Comparison of ENCODE assay signal across 8 mouse cellular contexts in the genomic region with DNA sequence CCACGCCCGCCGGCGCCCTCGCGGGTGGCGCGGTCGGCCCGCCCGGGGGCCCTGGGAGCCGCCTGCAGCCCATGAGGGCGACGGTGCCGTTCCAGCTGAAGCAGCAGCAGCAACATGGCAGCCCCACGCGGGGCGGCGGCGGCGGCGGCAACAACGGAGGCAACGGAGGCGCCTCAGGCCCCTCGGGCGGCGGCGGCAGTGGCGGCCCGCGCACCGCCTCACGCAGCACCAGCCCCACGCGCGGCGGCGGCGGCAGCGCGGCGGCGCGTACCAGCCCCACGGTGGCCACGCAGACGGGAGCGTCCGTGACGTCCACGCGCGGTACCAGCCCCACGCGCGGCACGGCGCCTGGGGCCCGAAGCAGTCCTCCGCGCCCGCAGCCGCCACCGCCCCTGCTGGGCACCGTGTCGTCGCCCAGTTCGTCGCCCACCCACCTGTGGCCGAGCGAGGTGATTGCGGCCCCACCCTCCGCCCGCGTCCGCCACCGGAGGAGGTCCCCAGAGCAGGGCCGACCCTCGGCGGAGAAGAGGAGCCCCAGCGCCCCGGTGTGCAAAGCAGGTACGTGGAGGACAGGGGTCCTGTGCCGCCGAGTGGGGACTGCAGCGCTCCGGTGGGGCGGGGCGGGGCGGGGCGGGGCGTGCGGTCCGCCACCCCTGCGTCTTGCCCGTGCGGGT. TPM values are rescaled to one million over a fixed set of nuclear protein-coding genes. Genes with fewer than 3 reads are reported as not detected.
A peak's percentile ranks its signal among the peaks of the same experiment; 100 is the strongest.
DNase-seq lines count a peak whose midpoint lies in the region; ATAC-seq lines count a peak whose summit lies in the region.

No protein-coding gene starts in this region.

- H3K9ac ChIP-seq in embryonic facial prominence, embryonic 15.5 days = peak overlapping the region; percentile 92
- H3K9ac ChIP-seq in liver, embryonic 13.5 days = peak overlapping the region; percentile 94
- H3K9ac ChIP-seq in neural tube, embryonic 13.5 days = peak overlapping the region; percentile 99

- peak overlapping the region; percentile 91 for H3K27ac ChIP-seq in embryonic facial prominence, embryonic 15.5 days (replicated peaks)
- peak overlapping the region; percentile 98 for H3K27ac ChIP-seq in heart, embryonic 10.5 days
- peak overlapping the region; percentile 91 for H3K27ac ChIP-seq in liver, embryonic 13.5 days
- H3K27ac ChIP-seq in neural tube, embryonic 13.5 days (replicated peaks) = peak overlapping the region; percentile 99

- no peaks in the 10 kb centered on the region for H3K27me3 ChIP-seq in embryonic facial prominence, embryonic 15.5 days
- H3K27me3 ChIP-seq in heart, embryonic 10.5 days (ENCODE audit: insufficient read depth, poor library complexity, severe bottlenecking) = no peaks in the 10 kb centered on the region
- H3K27me3 ChIP-seq in liver, embryonic 13.5 days = no peaks in the 10 kb centered on the region
- H3K27me3 ChIP-seq in neural tube, embryonic 13.5 days = no peaks in the 10 kb centered on the region

- H3K4me3 ChIP-seq in embryonic facial prominence, embryonic 15.5 days (replicated peaks) = peak overlapping the region; percentile 97
- peak overlapping the region; percentile 99 for H3K4me3 ChIP-seq in heart, embryonic 10.5 days
- peak overlapping the region; percentile 96 for H3K4me3 ChIP-seq in liver, embryonic 13.5 days (replicated peaks)
- H3K4me3 ChIP-seq in neural tube, embryonic 13.5 days = peak overlapping the region; percentile 96

- H3K4me2 ChIP-seq in embryonic facial prominence, embryonic 15.5 days (replicated peaks) = peak overlapping the region; percentile 64
- peak overlapping the region; percentile 97 for H3K4me2 ChIP-seq in liver, embryonic 13.5 days
- H3K4me2 ChIP-seq in neural tube, embryonic 13.5 days = peak overlapping the region; percentile 74

- no peaks in the 10 kb centered on the region for H3K36me3 ChIP-seq in embryonic facial prominence, embryonic 15.5 days
- H3K36me3 ChIP-seq in heart, embryonic 10.5 days = no peaks in the 10 kb centered on the region
- H3K36me3 ChIP-seq in liver, embryonic 13.5 days = no peaks in the 10 kb centered on the region
- H3K36me3 ChIP-seq in neural tube, embryonic 13.5 days = no peaks in the 10 kb centered on the region

- H3K4me1 ChIP-seq in embryonic facial prominence, embryonic 15.5 days = peaks cover 25% of the 10 kb centered on the region
- H3K4me1 ChIP-seq in heart, embryonic 10.5 days = peaks cover 26% of the 10 kb centered on the region
- H3K4me1 ChIP-seq in liver, embryonic 13.5 days (replicated peaks) = peaks cover 49% of the 10 kb centered on the region
- H3K4me1 ChIP-seq in neural tube, embryonic 13.5 days (replicated peaks) = peaks cover 34% of the 10 kb centered on the region

- H3K9me3 ChIP-seq in embryonic facial prominence, embryonic 15.5 days (replicated peaks) = no peaks in the 10 kb centered on the region
- H3K9me3 ChIP-seq in heart, embryonic 10.5 days = no peaks in the 10 kb centered on the region
- no peaks in the 10 kb centered on the region for H3K9me3 ChIP-seq in liver, embryonic 13.5 days (replicated peaks)
- H3K9me3 ChIP-seq in neural tube, embryonic 13.5 days = no peaks in the 10 kb centered on the region; the same call in 1 of the 2 replicates

- ATAC-seq in embryonic facial prominence, embryonic 15.5 days (ENCODE audit: insufficient number of reproducible peaks, low FRiP score, low TSS enrichment, low read depth) = peak; percentile 54
- ATAC-seq in liver, embryonic 13.5 days (ENCODE audit: low read depth) = peak; percentile 49
- ATAC-seq in neural tube, embryonic 13.5 days (ENCODE audit: low read depth) = peak; percentile 66

- peak; percentile 75 for DNase-seq in CD4-positive, CD25-positive, alpha-beta regulatory T cell, adult 2 months (ENCODE audit: low read depth, low spot score)
- DNase-seq in adrenal gland, postnatal 36 days = peak; percentile 48 to 62
- peak; percentile 77 for DNase-seq in heart, embryonic 10.5 days (ENCODE audit: low spot score)
- DNase-seq in kidney, postnatal 14 days = peak; percentile 58
- peak; percentile 43 for DNase-seq in liver, embryonic 13.5 days
- DNase-seq in thymus, adult 18-20 months = peak; percentile 44 to 51

- under 1% methylated on average over 92 of the region's 98 CpGs for WGBS in embryonic facial prominence, embryonic 15.5 days
- WGBS in heart, embryonic 10.5 days = under 1% methylated on average over 80 of the region's 98 CpGs
- under 1% methylated on average over 87 of the region's 98 CpGs for WGBS in liver, embryonic 13.5 days (ENCODE audit: insufficient replicate concordance)
- under 1% methylated on average over 98 of the region's 98 CpGs for WGBS in neural tube, embryonic 13.5 days

RNA-seq across cellular contexts. Expression of gene Fam117b, which starts 0.5 kb away (rescaled TPM):
- 10 to 100 TPM; 34.8 to 59.8 TPM for total RNA-seq in adrenal gland, postnatal 36 days (2021)
- polyA plus RNA-seq in embryonic facial prominence, embryonic 15.5 days (2015; fragmentation: Nextera tagmentation; extraction: Ambion mirVana) = 9.4 and 10.1 TPM in 2 replicates
- 4.6 and 6.7 TPM in 2 replicates for polyA plus RNA-seq in heart, embryonic 10.5 days (2016; fragmentation: Nextera tagmentation; extraction: Ambion mirVana)
- 2.5 and 2.9 TPM in 2 replicates for polyA plus RNA-seq in liver, embryonic 13.5 days (2015; fragmentation: Nextera tagmentation; extraction: Ambion mirVana)
- polyA plus RNA-seq in neural tube, embryonic 13.5 days (2015; fragmentation: Nextera tagmentation; extraction: Ambion mirVana) = 25.5 and 28.6 TPM in 2 replicates

Comparison
In these comparisons a context has a peak if more than half of its experiments do, and no peak if none do; other contexts are left out.
1. Peak in every context shown above with its lines: DNase-seq, ATAC-seq, H3K4me3 ChIP-seq and H3K27ac ChIP-seq.